8 mouse cellular contexts compared by ENCODE assay signal in the genomic region with DNA sequence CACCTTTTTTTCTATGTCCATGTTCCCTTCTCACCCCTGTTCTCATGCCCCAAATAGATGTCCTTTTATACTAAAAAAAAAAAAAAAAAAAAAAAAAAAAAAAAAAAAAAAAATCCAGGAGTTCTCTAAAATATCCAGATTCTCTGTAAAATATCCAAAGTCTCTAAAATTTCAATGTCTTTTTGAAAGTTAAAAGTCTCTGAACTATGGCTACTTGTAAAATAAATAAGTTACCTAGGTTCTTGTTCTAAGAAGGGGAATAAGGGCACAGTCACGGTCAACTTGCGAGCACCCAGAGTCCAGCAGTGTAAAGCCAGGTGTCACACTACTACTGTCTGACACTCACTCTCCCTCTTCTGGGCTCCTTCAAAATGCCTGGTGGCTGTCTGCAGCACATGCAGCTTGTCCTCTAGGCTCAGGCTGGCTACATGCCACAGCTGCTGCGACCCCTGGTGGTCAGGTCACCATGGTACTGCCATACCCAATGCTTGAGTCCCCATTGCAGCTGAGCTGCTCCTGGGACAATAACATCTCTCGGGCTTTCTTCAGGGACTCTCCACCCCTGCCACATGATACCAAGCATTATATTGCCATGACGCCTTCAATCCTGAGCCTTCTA. TPM values are rescaled to one million over a fixed set of nuclear protein-coding genes. Genes with fewer than 3 reads are reported as not detected.
A peak's percentile ranks its signal among the peaks of the same experiment; 100 is the strongest.
DNase-seq lines count a peak whose midpoint lies in the region; ATAC-seq and TF ChIP-seq lines count a peak whose summit lies in the region.

No protein-coding gene starts in this region.

- no peaks in the 10 kb centered on the region for H3K27me3 ChIP-seq in kidney, adult 2 months (replicated peaks; ENCODE audit: control insufficient read depth, insufficient read depth, low read length)
- H3K27me3 ChIP-seq in liver, embryonic 13.5 days: no peaks in the 10 kb centered on the region
- H3K27me3 ChIP-seq in neural tube, embryonic 13.5 days: no peaks in the 10 kb centered on the region

- H3K36me3 ChIP-seq in kidney, adult 2 months (ENCODE audit: control insufficient read depth, insufficient read depth, low read length): no peaks in the 10 kb centered on the region; the same call in 1 of the 2 replicates
- H3K36me3 ChIP-seq in liver, embryonic 13.5 days: peaks cover 65% of the 10 kb centered on the region
- peaks cover 87% of the 10 kb centered on the region for H3K36me3 ChIP-seq in neural tube, embryonic 13.5 days

- TF ChIP-seq POLR2A in kidney, adult 2 months (IDR thresholded peaks at IDR 0.05; ENCODE audit: low read depth, low read length): no peak

- WGBS in kidney, adult 2 months: 49% methylated on average over 5 of the region's 5 CpGs
- WGBS in liver, embryonic 13.5 days (ENCODE audit: insufficient replicate concordance): 36% methylated on average over 5 of the region's 5 CpGs
- 46% methylated on average over 5 of the region's 5 CpGs for WGBS in neural tube, embryonic 13.5 days

- peak; percentile 97 for ATAC-seq in activated CD4-positive, CD25-positive, alpha-beta regulatory T cell, adult 4 months
- peak; percentile 81 for ATAC-seq in liver, embryonic 13.5 days (ENCODE audit: low read depth)
- ATAC-seq in neural tube, embryonic 13.5 days (ENCODE audit: low read depth): 0 out of 2 replicates have a peak, but pooled peaks have one; percentile 19

- H3K4me2 ChIP-seq in liver, embryonic 13.5 days: no peak overlapping the region
- H3K4me2 ChIP-seq in neural tube, embryonic 13.5 days: no peak overlapping the region

- no peak overlapping the region for H3K9ac ChIP-seq in liver, embryonic 13.5 days
- no peak overlapping the region for H3K9ac ChIP-seq in neural tube, embryonic 13.5 days

- no peak overlapping the region for H3K4me3 ChIP-seq in kidney, adult 2 months (ENCODE audit: insufficient read depth, low read depth, low read length)
- H3K4me3 ChIP-seq in liver, embryonic 13.5 days (replicated peaks): no peak overlapping the region
- no peak overlapping the region for H3K4me3 ChIP-seq in neural tube, embryonic 13.5 days

- no peak overlapping the region for H3K27ac ChIP-seq in kidney, adult 2 months (ENCODE audit: insufficient read depth, low read depth, low read length)
- no peak overlapping the region for H3K27ac ChIP-seq in liver, embryonic 13.5 days
- no peak overlapping the region for H3K27ac ChIP-seq in neural tube, embryonic 13.5 days (replicated peaks)

- DNase-seq in A20 (ENCODE audit: low read depth, low spot score): peak; percentile 89
- peak; percentile 85 for DNase-seq in embryo, embryonic 10.5 days (ENCODE audit: low spot score)
- peak; percentile 52 for DNase-seq in heart, adult 8-10 months (ENCODE audit: low spot score)
- peak; percentile 71 for DNase-seq in kidney, adult 2 months
- DNase-seq in liver, embryonic 13.5 days: peak; percentile 62
- DNase-seq in thymus, postnatal 10 days (ENCODE audit: low spot score in 2 of 2): peak; percentile 64 to 87

- H3K9me3 ChIP-seq in liver, embryonic 13.5 days (replicated peaks): no peaks in the 10 kb centered on the region
- H3K9me3 ChIP-seq in neural tube, embryonic 13.5 days: 0 out of 2 replicates have a peak, but pooled peaks cover 2% of the 10 kb centered on the region

- TF ChIP-seq CTCF in kidney, adult 2 months (conservative IDR thresholded peaks at IDR 0.05; ENCODE audit: insufficient read depth, insufficient read length, low read depth, low read length): peak; percentile 77

- H3K4me1 ChIP-seq in kidney, adult 2 months (ENCODE audit: control insufficient read depth, insufficient read depth, low read length): no peaks in the 10 kb centered on the region
- H3K4me1 ChIP-seq in liver, embryonic 13.5 days (replicated peaks): no peaks in the 10 kb centered on the region; the same call in 1 of the 2 replicates
- H3K4me1 ChIP-seq in neural tube, embryonic 13.5 days (replicated peaks): no peaks in the 10 kb centered on the region

RNA-seq across cellular contexts. Expression of gene Lss, which starts 18.3 kb away (rescaled TPM):
- polyA plus RNA-seq in activated CD4-positive, CD25-positive, alpha-beta regulatory T cell, adult 4 months (2017; shearing (Covaris generic)): 10 to 100 TPM in 1 of 2 experiments, 1 to 10 TPM in 1; 8.5 to 13.7 TPM
- total RNA-seq in heart, adult 8-10 months (2022): 1 to 10 TPM; 4.9 to 9.2 (median 7.7) TPM
- polyA plus RNA-seq in kidney, adult 2 months (2012; rRNA removed): 18.9 and 21.4 TPM in 2 replicates
- 40.5 and 49.3 TPM in 2 replicates for polyA plus RNA-seq in liver, embryonic 13.5 days (2015; fragmentation: Nextera tagmentation; extraction: Ambion mirVana)
- 35.5 and 38.7 TPM in 2 replicates for polyA plus RNA-seq in neural tube, embryonic 13.5 days (2015; fragmentation: Nextera tagmentation; extraction: Ambion mirVana)

RNA-seq across cellular contexts. Expression of gene Ybey, which starts 44.2 kb away (rescaled TPM):
- 1 to 10 TPM; 2.6 to 3.0 TPM for polyA plus RNA-seq in activated CD4-positive, CD25-positive, alpha-beta regulatory T cell, adult 4 months (2017; shearing (Covaris generic))
- 1 to 10 TPM; 2.9 to 4.0 (median 3.7) TPM for total RNA-seq in heart, adult 8-10 months (2022)
- polyA plus RNA-seq in kidney, adult 2 months (2012; rRNA removed): 3.1 and 3.3 TPM in 2 replicates
- 3.3 and 4.2 TPM in 2 replicates for polyA plus RNA-seq in liver, embryonic 13.5 days (2015; fragmentation: Nextera tagmentation; extraction: Ambion mirVana)
- 6.0 and 7.3 TPM in 2 replicates for polyA plus RNA-seq in neural tube, embryonic 13.5 days (2015; fragmentation: Nextera tagmentation; extraction: Ambion mirVana)

RNA-seq across cellular contexts. Expression of gene Mcm3ap, which starts 44.3 kb away (rescaled TPM):
- polyA plus RNA-seq in activated CD4-positive, CD25-positive, alpha-beta regulatory T cell, adult 4 months (2017; shearing (Covaris generic)): 10 to 100 TPM; 41.6 to 57.9 TPM
- total RNA-seq in heart, adult 8-10 months (2022): 10 to 100 TPM; 23.8 to 28.8 (median 25.4) TPM
- 16.6 and 18.3 TPM in 2 replicates for polyA plus RNA-seq in kidney, adult 2 months (2012; rRNA removed)
- polyA plus RNA-seq in liver, embryonic 13.5 days (2015; fragmentation: Nextera tagmentation; extraction: Ambion mirVana): 25.2 and 26.5 TPM in 2 replicates
- polyA plus RNA-seq in neural tube, embryonic 13.5 days (2015; fragmentation: Nextera tagmentation; extraction: Ambion mirVana): 54.6 and 61.3 TPM in 2 replicates

RNA-seq across cellular contexts. Expression of gene Spatc1l, which starts 49.0 kb away (rescaled TPM):
- not detected for polyA plus RNA-seq in activated CD4-positive, CD25-positive, alpha-beta regulatory T cell, adult 4 months (2017; shearing (Covaris generic))
- total RNA-seq in heart, adult 8-10 months (2022): not detected
- 0.14 and 0.19 TPM in 2 replicates for polyA plus RNA-seq in kidney, adult 2 months (2012; rRNA removed)
- not detected in 2 replicates for polyA plus RNA-seq in liver, embryonic 13.5 days (2015; fragmentation: Nextera tagmentation; extraction: Ambion mirVana)
- polyA plus RNA-seq in neural tube, embryonic 13.5 days (2015; fragmentation: Nextera tagmentation; extraction: Ambion mirVana): not detected in 2 replicates

Comparison
In these comparisons a context has a peak if more than half of its experiments do, and no peak if none do; other contexts are left out.
1. ATAC-seq: peak in every context shown above with its lines; median percentile 97 in activated CD4-positive, CD25-positive, alpha-beta regulatory T cell, adult 4 months; 81 in liver, embryonic 13.5 days; 19 in neural tube, embryonic 13.5 days.